Mouse (Mus musculus) neural tube, embryonic 12.5 days (tissue): ENCODE measurements around the gene Hist2h2bb. TPM values are rescaled to one million over a fixed set of nuclear protein-coding genes. Genes with fewer than 3 reads are reported as not detected.
"Not testable (repeated sequence)": the region's sequence is repeated elsewhere in the genome, so short reads cannot be mapped to it uniquely, and the experiment has no call there.

Experiments used
- ATAC-seq: fragments of 200-750 bp; cut with Nextera tagmentation; 2 replicates; pipeline ENCODE4 v1.8.0; 2017; ENCODE audit warnings: low read depth, mild to moderate bottlenecking, moderate TSS enrichment, moderate library complexity; ENCODE audit not compliant: low FRiP score
- H3K27ac ChIP-seq: fragments of 300-500 bp; sonication (generic); 2 replicates; pipeline ENCODE4 v1.5.1; 2016
- H3K27me3 ChIP-seq: fragments of 300-500 bp; sonication (generic); replicated peaks from 2 replicates; pipeline ENCODE4 v1.6.1; 2016; ENCODE audit warnings: mild to moderate bottlenecking
- H3K36me3 ChIP-seq: fragments of 300-500 bp; sonication (generic); 2 replicates; pipeline ENCODE4 v1.6.1; 2016; ENCODE audit warnings: mild to moderate bottlenecking
- H3K4me1 ChIP-seq: fragments of 300-500 bp; sonication (generic); 2 replicates; pipeline ENCODE4 v1.6.1; 2016
- H3K4me2 ChIP-seq: fragments of 300-500 bp; sonication (generic); replicated peaks from 2 replicates; pipeline ENCODE4 v1.6.1; 2016; ENCODE audit warnings: mild to moderate bottlenecking
- H3K4me3 ChIP-seq: fragments of 300-500 bp; sonication (generic); 2 replicates; pipeline ENCODE4 v1.5.1; 2016
- H3K9ac ChIP-seq: fragments of 300-500 bp; sonication (generic); 2 replicates; pipeline ENCODE4 v1.6.1; 2016; ENCODE audit warnings: mild to moderate bottlenecking
- H3K9me3 ChIP-seq: fragments of 300-500 bp; sonication (generic); 2 replicates; pipeline ENCODE4 v1.6.1; 2016; ENCODE audit warnings: mild to moderate bottlenecking
- WGBS: fragments of 180-500 bp; shearing (Covaris S2); methylation state at CpG from one replicate; pipeline ENCODE4 v1.1.7; 2016; 5-methylcytosine and 5-hydroxymethylcytosine counted together
- polyA plus RNA-seq: library from polyadenylated mRNA; unstranded; fragments of >200 nt; fragmentation: Nextera tagmentation; extraction: Ambion mirVana; gene quantifications from 2 replicates; pipeline ENCODE4 v1.2.1, GENCODE M21; 2016

Gene Hist2h2bb
- polyA plus RNA-seq, 1 experiment from 2014 or later: 9.1 TPM

DNA sequence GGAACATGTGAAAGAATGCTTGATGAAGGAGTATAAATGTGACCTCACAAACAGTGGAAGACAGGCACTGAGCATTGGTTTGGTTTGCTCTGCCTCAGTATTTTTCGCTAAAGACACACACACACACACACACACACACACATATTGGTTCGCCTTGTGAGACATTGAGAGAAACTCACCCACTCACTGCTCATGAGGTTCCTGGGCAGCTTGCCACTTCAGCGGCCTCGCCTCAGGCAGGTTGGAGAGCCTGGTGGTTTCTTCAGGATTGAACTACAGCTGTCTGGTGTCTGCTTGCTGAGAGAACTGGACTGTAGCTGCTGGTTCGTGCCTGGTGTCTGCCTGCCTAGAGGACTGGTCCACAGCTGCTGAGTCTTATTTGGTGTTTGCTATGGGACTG is 9.3 kb upstream of the Hist2h2bb start:
- H3K36me3 ChIP-seq: no peaks in the 10 kb centered on the region

DNA sequence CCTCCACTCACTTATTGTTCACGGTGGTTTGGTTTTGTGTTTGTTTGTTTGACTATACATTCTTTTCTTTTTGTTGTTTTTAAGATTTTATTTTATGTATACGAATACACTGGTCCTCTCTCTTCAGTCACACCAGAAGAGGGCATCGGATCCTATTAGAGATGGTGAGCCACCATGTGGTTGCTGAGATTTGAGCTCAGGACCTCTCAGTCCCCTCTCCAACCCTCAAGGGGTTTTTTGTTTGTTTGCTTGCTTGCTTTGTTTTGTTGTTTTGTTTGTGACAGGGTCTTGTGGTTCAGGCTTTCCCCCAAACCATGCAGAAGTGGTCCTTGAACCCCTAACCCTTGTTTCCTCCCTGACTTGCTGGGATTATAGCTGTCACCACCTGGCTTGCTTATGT is 7.9 kb upstream of the Hist2h2bb start:
- ATAC-seq: no peak
- whole genome bisulfite sequencing: 71% methylated on average over 3 of the region's 3 CpGs
- H3K27ac ChIP-seq: peak overlapping the region; percentile 92
- H3K4me2 ChIP-seq: peak overlapping the region; percentile 78
- peaks cover 20% of the 10 kb centered on the region for H3K4me1 ChIP-seq
- no peaks in the 10 kb centered on the region for H3K27me3 ChIP-seq
- H3K9me3 ChIP-seq: no peaks in the 10 kb centered on the region
- H3K9ac ChIP-seq: peak overlapping the region; percentile 84; the same call in 1 of the 2 replicates
- H3K4me3 ChIP-seq: peak overlapping the region; percentile 50; the same call in 1 of the 2 replicates
- H3K36me3 ChIP-seq: no peaks in the 10 kb centered on the region

More for the DNA sequence above, 9.3 kb upstream of the Hist2h2bb start:
- H3K27me3 ChIP-seq: no peaks in the 10 kb centered on the region
- no peak overlapping the region for H3K4me3 ChIP-seq
- WGBS: 87% methylated on average over 5 of the region's 5 CpGs
- no peak overlapping the region for H3K4me2 ChIP-seq
- H3K9ac ChIP-seq: no peak overlapping the region
- H3K4me1 ChIP-seq: peaks cover 20% of the 10 kb centered on the region
- no peaks in the 10 kb centered on the region for H3K9me3 ChIP-seq
- no peak for ATAC-seq
- H3K27ac ChIP-seq: no peak overlapping the region

DNA sequence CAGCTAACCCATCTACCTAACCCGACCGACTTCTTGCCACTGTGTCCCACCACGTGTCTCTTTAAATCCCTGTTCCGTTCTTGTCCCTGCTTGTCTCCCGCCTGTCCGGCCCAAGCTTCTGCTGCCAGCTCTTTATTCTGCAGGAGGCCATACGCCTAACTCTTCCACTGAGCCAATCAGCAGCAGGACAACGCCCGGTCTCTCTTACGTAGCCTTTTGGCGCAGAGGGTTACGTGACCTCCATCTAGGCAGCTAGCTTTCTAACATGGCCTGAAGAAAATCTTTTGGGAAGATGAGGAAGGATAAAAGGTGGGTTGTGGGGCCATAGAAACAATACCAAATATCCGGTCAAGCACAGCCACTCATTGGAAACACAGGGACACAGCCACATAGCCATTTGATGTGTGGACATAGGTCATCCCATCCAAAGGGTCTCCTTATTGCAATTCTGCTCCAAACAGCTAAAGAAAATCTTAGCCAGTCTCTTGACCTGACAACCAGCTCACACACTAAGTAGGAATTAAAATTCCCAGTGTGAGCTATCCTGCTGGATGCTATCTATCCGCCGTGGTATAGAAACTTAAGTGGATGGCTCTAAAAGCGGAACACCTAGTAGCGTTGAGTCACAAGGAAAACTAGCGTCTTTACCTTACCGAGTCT is 7.2 kb upstream of the Hist2h2bb start:
- no peaks in the 10 kb centered on the region for H3K27me3 ChIP-seq
- peak overlapping the region; percentile 50 for H3K4me3 ChIP-seq
- H3K4me2 ChIP-seq: peak overlapping the region; percentile 78
- peak overlapping the region; percentile 84 for H3K9ac ChIP-seq
- ATAC-seq: peak; percentile 83
- peak overlapping the region; percentile 92 for H3K27ac ChIP-seq
- no peaks in the 10 kb centered on the region for H3K9me3 ChIP-seq
- 1% methylated on average over 19 of the region's 19 CpGs for WGBS
- peaks cover 20% of the 10 kb centered on the region for H3K4me1 ChIP-seq
- H3K36me3 ChIP-seq: no peaks in the 10 kb centered on the region

DNA sequence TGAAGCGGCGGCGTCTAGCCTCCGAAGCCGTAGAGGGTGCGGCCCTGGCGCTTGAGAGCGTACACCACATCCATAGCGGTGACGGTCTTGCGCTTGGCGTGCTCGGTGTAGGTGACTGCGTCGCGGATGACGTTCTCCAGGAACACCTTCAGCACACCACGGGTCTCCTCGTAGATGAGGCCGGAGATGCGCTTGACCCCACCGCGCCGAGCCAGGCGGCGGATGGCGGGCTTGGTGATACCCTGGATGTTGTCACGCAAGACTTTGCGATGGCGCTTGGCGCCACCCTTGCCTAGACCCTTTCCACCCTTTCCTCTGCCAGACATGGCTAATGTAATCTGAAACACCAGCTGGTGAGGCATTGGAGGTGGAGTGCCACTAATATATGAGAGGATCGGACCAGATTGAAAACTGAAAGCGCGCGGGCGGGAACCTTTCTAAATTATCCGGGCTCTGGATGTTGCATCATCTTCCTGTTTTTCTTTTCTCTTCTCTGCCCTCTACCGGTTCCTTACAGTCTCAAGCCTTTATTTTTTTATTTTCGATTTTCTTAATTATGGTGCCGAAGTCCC is 6.5 kb upstream of the Hist2h2bb start, which contains the start of gene Hist2h4:
Hist2h4 (minus strand) TSS at position 333 of the 572 bp plus-strand sequence.
- Histone ChIP-seq H3K4me1 (peaks cover 26% of the 10 kb centered on the region), H3K27me3 (no peaks in the 10 kb centered on the region), H3K9ac (peak within 1 kb of the TSS; percentile 84), H3K27ac (peak within 1 kb of the TSS; percentile 92), H3K9me3 (no peaks in the 10 kb centered on the region), H3K36me3 (no peaks in the 10 kb centered on the region), H3K4me2 (peak within 1 kb of the TSS; percentile 78), H3K4me3 (peak within 1 kb of the TSS; percentile 50)
- peak; percentile 72 for ATAC-seq
- under 1% methylated on average over 40 of the region's 40 CpGs for WGBS

DNA sequence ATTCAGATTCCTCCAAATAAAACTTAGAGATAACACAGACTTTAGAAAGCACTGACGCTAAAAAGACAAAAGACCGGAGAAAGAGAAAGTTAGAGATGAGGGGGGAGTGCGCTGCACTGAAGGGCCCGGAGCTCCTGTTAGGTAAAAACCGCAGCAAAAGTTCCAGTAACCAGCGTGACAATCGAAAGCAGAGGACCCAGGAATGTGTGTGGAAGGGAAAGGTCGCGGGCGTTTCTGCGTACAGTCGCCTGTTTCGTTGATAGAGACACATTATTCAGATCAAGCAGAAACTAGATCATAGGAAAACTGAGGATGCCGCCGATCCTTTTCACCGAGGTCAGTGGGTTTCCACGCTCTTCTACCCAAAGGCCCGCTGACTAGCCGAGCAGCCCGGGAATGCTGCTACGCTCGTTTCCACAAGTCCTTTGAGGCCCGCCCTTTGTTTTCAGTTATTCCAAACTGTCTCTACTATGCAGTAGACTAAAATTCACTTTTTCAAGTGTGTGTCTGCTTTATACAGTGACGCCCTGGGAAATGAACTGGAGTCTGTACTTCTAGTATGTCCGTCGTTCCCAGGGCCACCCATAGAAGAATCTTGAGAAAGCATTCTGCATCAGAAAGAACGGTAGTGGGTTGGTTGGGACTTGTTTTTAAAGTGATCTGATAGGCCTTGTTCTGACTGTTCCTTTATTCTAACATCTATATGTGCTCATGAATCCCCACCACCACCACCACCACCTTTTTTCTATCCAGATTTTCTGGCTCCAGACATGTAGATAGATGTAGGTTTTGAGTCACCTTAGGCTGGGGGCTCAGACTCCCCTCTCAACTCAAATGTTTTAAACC is 5.8 kb upstream of the Hist2h2bb start:
- peak overlapping the region; percentile 50 for H3K4me3 ChIP-seq
- no peaks in the 10 kb centered on the region for H3K9me3 ChIP-seq
- H3K27me3 ChIP-seq: no peaks in the 10 kb centered on the region
- ATAC-seq: peak; percentile 49; the same call in 1 of the 2 replicates
- peak overlapping the region; percentile 84 for H3K9ac ChIP-seq
- H3K4me2 ChIP-seq: peak overlapping the region; percentile 78
- peak overlapping the region; percentile 81 for H3K27ac ChIP-seq
- no peaks in the 10 kb centered on the region for H3K36me3 ChIP-seq
- WGBS: 6% methylated on average over 27 of the region's 27 CpGs
- H3K4me1 ChIP-seq: peaks cover 28% of the 10 kb centered on the region

DNA sequence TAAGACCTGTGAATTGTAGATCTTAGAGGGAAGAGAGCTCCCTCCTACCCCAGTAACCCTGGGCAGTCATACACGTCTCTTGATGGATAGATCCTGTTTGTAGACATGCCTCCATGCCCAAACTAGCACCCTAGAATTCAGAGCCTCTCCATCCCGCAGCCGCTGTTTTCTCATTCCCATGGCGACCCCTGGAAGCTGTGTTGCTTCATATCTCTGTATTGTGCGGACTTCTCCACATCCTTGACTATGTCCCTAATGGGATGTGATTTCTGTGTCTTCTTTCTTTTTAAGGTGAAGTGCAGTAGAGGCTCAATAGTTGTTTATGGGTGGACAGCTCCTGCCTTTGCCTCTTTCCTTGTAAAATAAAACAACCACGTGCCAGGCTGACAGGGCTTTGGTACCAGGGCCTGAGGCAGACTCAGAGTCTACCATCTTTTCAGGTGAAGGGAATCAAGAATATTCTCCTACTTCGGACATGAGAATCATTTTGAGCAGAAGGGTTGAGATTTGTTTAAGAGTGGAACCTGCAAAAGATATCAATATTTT is 5.1 kb upstream of the Hist2h2bb start:
- H3K27me3 ChIP-seq: no peaks in the 10 kb centered on the region
- ATAC-seq: no peak
- no peaks in the 10 kb centered on the region for H3K36me3 ChIP-seq
- 75% methylated on average over 7 of the region's 7 CpGs for WGBS
- no peak overlapping the region for H3K9ac ChIP-seq
- H3K4me3 ChIP-seq: no peak overlapping the region
- H3K4me1 ChIP-seq: peaks cover 28% of the 10 kb centered on the region
- peak overlapping the region; percentile 78 for H3K4me2 ChIP-seq
- H3K27ac ChIP-seq: no peak overlapping the region
- H3K9me3 ChIP-seq: no peaks in the 10 kb centered on the region

DNA sequence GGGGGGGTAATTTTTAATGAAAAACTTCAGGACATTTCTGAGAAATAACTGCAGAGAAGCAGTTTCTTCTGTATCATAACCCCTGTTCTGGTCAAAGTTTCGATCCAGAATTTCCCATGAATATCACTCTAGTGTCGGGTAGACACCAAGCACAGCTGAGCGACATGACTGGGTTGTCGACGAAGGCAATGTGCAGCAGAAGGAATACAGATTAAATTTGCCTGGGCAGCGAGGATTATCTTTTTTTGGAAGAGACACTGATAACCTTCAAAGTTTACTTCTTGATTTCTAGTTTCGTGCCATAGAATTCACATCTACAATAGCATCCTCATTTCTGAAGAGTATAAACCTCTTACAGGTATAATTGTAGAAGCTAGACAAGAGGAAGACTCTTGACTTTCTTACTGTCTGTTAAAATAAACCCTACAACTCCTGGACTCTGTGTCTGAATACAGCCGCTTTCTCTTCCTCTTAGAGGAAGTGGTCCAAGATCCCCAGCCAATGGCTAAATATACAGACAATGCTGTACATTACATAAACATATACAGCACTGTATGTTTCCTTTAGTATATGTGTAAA is 3.3 kb upstream of the Hist2h2bb start:
- Histone ChIP-seq H3K27ac (no peak overlapping the region), H3K4me1 (peaks cover 28% of the 10 kb centered on the region), H3K27me3 (no peaks in the 10 kb centered on the region), H3K4me3 (no peak overlapping the region), H3K36me3 (no peaks in the 10 kb centered on the region), H3K9me3 (no peaks in the 10 kb centered on the region), H3K4me2 (no peak overlapping the region), H3K9ac (no peak overlapping the region)
- ATAC-seq: no peak
- WGBS: 87% methylated on average over 8 of the region's 8 CpGs

DNA sequence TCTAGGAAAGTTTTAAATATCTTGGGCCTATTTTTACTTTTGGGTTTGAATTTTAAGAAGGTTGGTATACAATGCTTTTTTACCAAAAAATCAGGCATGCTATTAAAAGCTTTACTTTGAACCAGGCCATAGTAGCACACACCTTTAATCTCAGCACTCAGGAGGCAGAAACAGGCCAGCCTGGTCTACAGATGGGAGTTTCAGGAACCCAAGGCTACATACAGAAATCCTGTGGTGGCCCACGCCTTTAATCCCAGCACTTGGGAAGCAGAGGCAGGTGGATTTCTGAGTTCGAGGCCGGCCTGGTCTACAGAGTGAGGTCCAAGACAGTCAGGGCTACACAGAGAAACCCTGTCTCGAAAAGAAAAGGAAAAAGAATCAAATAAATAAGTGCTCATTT is 2.0 kb upstream of the Hist2h2bb start:
- Histone ChIP-seq H3K9ac (no peak overlapping the region), H3K4me1 (peaks cover 18% of the 10 kb centered on the region), H3K36me3 (no peaks in the 10 kb centered on the region), H3K27me3 (no peaks in the 10 kb centered on the region), H3K4me2 (peak overlapping the region; percentile 52), H3K9me3 (no peaks in the 10 kb centered on the region), H3K27ac (no peak overlapping the region), H3K4me3 (no peak overlapping the region)
- WGBS: 85% methylated on average over 4 of the region's 4 CpGs
- ATAC-seq: no peak

DNA sequence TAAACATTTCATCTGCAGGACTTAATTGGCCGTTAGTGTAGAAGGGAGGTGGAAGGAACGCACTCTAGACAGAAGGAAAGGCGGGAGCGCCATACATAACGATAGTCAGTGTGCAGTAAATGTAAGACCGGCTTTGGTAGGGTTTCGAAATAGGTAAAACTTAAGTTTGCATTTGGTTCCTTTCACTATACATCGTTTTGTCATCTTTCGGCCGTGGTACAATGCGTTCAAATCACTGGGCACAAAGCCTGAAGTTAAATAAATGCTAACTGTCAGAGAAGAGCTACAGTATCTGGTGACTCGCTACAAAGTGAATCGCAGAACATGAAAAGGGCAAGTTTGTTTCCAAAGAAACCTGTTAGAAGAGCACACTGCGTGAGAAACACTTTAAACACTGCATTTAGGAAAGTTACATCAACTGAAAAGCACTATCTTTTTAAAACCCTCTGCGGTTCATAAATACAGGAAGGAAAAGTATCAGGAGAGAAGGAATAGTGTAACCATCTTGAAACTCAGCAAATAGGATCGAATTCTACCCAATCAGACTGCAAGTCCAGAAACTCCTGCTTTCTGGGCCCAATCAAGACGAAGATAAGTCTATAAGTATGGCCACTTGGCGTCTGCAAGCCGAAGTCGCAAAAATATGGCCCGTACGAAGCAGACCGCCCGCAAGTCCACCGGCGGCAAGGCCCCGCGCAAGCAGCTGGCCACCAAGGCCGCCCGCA is 1.3 kb upstream of the Hist2h2bb start, which contains the start of gene Hist2h3b:
Hist2h3b (plus strand) TSS at position 604 of the 725 bp plus-strand sequence.
- Histone ChIP-seq H3K4me1 (peaks cover 18% of the 10 kb centered on the region), H3K9me3 (no peaks in the 10 kb centered on the region), H3K27ac (peak within 1 kb of the TSS; percentile 87), H3K4me3 (peak within 1 kb of the TSS; percentile 49), H3K27me3 (no peaks in the 10 kb centered on the region), H3K9ac (peak within 1 kb of the TSS; percentile 68), H3K36me3 (no peaks in the 10 kb centered on the region), H3K4me2 (peak within 1 kb of the TSS; percentile 74)
- 20% methylated on average over 30 of the region's 30 CpGs for WGBS
- peak; percentile 60 for ATAC-seq

DNA sequence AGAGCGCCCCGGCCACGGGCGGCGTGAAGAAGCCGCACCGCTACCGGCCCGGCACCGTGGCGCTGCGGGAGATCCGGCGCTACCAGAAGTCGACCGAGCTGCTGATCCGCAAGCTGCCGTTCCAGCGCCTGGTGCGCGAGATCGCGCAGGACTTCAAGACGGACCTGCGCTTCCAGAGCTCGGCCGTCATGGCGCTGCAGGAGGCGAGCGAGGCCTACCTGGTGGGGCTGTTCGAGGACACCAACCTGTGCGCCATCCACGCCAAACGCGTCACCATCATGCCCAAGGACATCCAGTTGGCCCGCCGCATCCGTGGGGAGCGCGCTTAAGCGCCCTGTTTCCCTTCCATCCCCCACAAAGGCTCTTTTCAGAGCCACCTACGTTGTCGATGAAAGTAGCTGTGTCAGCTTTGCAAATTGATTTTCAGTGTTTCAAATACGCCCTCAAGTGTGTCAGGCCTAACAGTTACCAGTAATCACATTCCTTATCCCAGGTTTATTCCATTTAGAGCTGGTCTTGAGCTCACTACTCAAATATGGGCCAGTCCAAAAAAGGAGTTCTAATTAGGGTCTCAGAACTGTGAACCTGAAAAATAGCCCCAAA is 675 bp upstream of the Hist2h2bb start:
- peak; percentile 56 for ATAC-seq
- Histone ChIP-seq H3K9ac (peak overlapping the region; percentile 68), H3K27ac (peak overlapping the region; percentile 87), H3K4me3 (peak overlapping the region; percentile 37), H3K4me2 (peak overlapping the region; percentile 74), H3K4me1 (peaks cover 16% of the 10 kb centered on the region)
- not testable (repeated sequence) for H3K36me3 ChIP-seq, H3K27me3 ChIP-seq, H3K9me3 ChIP-seq
- 2% methylated on average over 15 of the region's 44 CpGs for WGBS
